Mouse (Mus musculus) kidney, postnatal 10 days (tissue): ENCODE data around the gene Plin4.
"Not testable (repeated sequence)": the region's sequence is repeated elsewhere in the genome, so short reads cannot be mapped to it uniquely, and the experiment has no call there.

Experiments
- DNase-seq: peaks from one replicate; pipeline ENCODE4 v3.0.0; 2021; ENCODE audit warnings: mixed read lengths

Gene Plin4

DNA sequence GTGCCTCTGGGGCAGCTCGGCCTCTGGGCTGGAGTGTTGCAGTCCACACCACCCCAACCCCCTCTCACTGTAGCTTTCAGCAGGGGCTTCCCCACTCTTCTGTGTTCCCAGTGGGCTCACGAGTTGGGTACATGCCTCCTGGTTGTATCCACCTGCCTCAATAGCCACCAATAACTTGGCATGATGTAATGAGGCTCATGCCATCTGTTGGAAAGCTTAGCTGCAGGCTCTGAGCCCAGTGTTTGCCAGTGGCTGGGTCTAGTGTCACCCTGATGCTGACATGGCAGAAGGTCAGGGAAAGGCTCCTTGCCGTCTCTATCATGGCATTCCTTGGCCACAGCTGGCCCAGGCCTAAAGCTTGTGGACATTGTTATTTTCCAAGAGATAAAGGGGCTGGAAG is 8.8 kb downstream of the Plin4 start:
- no peak for DNase-seq

GRCm38 (mm10) chr17:56098711-56099572 is 10.7 kb downstream of the Plin4 start:
- DNase-seq: no peak

DNA sequence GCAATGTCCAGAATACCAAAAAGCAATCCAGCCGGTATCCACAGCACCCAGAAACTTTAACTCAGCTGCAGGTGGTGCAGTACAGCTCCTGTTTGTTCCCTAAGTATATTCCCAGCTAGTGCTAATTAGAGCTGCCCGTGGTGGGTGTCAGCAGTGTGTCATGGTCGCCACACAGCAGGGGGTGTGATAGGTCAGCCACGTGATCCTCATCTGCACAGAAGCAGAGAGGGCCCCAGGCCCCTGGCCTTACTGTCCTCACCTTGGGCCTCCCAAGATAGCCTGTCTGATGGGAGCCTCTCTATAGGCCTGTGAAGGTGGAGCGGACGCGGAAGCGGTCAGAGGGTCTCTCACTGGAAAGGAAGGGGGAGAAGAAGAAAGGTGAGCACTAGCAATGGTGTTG is 11.4 kb downstream of the Plin4 start:
- DNase-seq: no peak

GRCm38 (mm10) chr17:56096883-56097282 is 12.7 kb downstream of the Plin4 start:
- DNase-seq: no peak

GRCm38 (mm10) chr17:56092794-56093193 is 16.8 kb downstream of the Plin4 start:
- DNase-seq: no peak

DNA sequence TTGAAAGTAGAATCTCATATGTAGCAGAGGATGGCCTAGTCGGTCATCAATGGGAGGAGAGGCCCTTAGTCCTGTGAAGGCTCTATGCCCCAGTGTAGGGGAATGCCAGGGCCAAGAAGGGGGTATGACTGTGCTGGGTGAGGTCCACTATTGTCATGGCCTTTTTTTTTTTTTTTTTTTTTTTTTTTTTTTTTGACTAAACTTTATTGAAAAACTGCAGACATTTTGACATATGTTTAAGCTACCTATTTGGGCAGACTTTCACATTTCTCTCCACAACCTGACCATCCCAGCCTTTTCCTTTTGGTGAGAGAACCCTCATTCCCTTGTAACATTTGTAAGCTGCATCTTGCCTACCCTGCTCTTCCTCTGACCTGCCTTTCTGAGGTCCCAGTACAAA is 17.3 kb downstream of the Plin4 start:
- DNase-seq: no peak

DNA sequence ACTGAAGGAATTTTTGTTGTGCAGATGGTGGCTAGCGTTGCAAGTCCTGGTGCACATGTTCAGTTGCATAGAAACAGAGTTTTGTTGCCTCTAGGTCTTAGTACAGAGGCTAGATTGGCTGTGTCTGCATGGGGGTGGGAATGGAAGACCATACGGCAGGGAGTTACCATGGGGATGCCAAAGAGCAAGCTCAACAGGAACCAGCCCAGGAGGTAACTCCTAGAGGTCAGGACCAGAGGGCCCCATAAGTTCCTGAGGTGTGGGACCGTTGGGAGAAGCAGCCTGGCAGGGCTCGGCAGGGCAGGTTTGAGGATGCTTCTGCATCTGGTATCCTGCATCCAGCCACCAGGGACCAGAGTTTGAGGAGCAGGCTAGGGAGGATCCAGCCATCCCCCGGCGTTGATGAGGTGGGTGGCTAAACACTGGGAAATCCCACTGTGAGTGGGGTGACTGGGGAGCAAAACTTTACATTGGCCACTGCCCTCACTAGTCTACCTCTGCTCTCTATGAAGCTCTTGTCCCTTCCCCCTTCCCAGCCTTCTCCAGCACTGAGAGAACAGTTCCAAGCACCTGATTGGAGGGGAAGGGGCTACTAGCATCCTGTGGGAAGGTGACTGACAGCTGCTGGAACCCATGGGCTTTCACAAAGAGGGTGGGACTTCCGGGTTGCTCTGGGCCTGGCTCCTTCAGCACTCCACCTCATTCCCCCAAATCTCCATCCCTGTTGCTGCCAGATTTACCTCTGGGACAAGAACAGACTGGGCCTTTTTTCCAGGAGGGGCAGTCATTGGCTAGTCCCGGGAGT is 28.6 kb downstream of the Plin4 start:
- DNase-seq: peak; percentile 56

DNA sequence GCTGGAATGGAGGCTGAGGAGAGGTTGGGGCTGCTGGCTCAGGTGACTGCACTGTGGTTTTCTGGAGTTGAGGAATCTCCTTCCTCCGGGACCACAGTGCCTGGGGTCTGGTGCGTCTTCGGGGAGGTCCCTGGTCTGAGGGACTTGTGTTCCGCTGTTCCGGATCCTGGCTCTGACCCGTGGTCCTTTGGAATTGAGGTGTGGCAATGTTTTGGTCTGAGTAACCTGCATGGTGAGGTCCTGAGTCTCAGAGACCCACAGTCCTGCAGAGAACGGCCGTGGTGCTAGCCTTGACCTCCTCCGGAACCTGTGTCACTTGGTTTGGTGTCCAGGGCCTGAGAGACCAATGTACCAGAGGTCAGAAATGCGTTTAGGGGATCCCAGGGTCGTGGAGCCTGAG is 29.7 kb downstream of the Plin4 start:
- no peak for DNase-seq

- peak; percentile 100 for DNase-seq
These were observed 30.5 kb downstream of the Plin4 start, which contains the start of gene Hdgfl2 for GRCm38 (mm10) chr17:56078880-56079795. TSS of gene Hdgfl2 (plus strand) at chr17:56079634.

DNA sequence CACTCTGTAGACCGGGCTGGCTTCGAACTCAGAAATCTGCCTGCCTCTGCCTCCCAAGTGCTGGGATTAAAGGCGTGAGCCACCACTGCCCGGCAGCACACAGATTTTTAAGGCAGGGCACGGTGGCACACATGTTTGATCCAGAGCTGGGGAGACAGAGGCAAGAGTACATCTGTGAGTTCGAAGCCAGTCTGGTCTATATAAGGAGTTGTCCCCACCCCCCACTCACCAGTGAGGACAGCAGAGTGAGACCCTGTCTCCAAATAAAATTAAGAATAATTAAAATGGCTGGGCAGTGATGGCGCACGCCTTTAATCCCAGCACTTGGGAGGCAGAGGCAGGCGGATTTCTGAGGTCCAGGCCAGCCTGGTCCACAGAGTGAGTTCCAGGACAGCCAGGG is 31.2 kb downstream of the Plin4 start:
- peak; percentile 33 for DNase-seq

DNA sequence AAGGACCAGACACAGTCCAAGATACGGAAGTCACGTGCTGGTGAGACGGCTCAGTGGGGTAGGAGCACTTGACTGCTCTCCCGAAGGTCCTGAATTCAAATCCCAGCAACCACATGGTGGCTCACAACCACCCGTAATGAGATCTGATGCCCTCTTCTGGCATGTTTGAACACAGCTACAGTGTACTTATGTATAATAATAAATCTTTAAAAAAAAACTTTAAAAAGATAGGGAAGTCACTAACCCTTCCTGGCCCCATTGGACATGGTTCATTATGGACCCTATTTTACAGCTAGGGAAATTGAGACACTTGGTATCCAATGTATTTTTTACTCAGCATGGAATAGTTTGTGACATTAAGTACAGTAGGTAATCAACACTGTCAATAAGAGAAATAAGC is 32.1 kb downstream of the Plin4 start:
- no peak for DNase-seq

- peak; percentile 99 for DNase-seq
These were observed 34.8 kb downstream of the Plin4 start, which contains the start of gene Ubxn6 for GRCm38 (mm10) chr17:56074827-56075208. TSS of gene Ubxn6 (minus strand) at chr17:56075028.

GRCm38 (mm10) chr17:56074097-56074826 is 35.3 kb downstream of the Plin4 start:
- DNase-seq: peak; percentile 95

DNA sequence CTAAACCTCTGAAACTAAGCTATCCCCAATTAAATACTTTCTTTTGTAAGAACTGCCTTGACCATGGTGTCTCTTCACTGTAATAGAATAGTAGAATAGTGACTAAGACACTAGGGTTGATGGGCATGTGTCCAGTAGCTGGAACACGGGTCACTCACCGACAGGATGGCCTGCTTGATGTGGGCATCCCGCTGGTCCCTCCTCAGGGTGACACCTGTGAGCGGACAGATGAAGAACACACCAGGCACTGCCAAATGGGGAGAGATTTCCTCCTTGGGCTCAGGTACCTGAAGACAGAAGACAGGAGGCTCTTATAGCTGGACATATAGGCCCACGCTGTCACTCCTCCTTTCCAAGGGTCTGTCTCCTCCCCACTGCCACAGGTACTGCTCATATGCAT is 37.4 kb downstream of the Plin4 start:
- no peak for DNase-seq

DNA sequence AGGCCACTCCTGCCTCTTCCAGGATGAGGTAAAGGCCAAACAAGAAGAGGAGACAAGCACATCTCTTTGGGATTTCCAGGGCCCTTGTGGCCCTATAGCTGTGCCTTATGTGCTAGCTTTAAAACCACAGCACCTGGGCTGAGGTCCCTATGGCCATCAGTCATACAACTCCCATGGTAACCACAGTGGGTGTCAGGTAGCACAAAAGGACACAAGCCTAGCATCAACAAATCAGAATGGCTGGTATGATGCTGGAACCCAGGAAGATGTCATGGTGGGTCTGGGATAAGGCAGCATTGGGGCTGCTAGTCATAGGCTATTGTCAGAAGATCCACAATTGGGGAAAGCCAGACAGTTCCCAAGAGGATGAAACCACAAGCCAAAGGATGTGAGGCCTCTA is 38.5 kb downstream of the Plin4 start:
- no peak for DNase-seq

GRCm38 (mm10) chr17:56069066-56069465 is 40.5 kb downstream of the Plin4 start:
- no peak for DNase-seq

DNA sequence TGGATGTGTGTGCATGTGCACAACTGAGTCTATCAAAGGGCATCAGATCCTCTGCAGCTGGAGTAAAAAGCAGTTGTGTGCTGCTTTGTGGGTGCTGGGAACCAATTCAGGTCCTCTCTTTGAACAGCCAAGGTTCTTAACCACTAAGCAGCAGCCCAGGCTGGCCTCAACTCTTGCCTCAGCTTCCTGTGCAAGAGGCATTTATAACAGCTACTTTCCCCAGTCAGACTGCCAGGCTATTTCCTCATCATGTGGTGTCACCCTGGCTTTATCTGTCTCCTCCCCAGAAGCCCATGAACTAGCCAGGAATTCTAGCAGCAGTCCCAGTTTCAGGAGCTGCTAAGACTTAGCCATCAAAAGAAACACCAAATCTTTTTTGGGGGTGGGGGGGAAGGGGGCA is 43.2 kb downstream of the Plin4 start:
- no peak for DNase-seq

DNA sequence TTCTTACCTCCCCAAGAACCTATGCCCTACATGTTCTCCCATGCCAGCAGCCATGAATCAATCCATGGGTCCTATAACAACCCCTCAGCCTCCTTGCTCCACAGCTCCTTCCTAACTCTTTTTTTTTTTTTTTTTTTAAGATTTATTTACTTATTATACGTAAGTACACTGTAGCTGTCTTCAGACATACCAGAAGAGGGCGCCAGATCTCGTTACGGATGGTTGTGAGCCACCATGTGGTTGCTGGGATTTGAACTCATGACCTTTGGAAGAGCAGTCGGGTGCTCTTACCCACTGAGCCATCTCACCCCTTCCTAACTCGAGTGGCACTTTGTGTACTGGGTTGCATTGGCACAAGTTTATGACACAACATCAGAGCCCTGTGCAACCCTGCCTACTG is 43.9 kb downstream of the Plin4 start:
- not testable (repeated sequence) for DNase-seq

GRCm38 (mm10) chr17:56062081-56062480 is 47.5 kb downstream of the Plin4 start:
- no peak for DNase-seq

GRCm38 (mm10) chr17:56057381-56058120 is 52.1 kb downstream of the Plin4 start:
- no peak for DNase-seq

DNA sequence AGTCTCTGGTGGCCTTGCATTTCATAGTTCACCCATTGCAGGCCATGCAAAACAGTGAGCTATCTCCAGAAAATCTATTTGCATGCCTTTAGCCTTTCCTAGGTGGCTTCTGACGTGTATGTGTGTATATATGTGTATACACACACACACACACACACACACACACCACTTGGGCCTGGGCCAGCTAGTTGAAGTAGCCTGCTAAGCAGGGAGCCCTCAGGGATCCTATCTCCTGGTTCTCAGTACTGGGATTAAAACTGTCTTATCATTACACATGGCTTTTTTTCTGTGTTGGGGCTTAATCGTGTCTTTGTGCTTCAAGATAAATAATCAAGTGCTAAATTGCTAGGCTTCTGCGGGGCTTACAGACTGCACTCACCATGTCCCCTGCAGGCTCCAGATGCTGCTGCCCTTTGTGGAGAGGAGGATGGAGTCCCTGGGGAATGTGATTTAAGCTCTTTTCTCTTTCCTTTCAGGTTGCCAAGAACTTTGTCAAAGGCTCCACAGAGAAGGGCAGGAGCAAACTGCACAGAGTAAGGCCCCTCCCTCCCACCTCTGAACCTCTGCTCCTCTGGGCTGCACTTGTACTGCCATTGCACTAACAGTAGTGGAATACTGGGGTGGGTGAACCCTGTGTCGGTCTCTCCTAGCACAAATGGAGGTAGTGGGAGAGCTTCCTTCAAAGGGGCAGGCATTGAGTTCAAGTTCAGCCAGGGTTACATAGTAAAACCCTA is 53.5 kb downstream of the Plin4 start:
- no peak for DNase-seq
